Mouse (Mus musculus): ENCODE measurements around the gene Aanat.
"Not testable (repeated sequence)": the region's sequence is repeated elsewhere in the genome, so short reads cannot be mapped to it uniquely, and the experiment has no call there.

- peak; percentile 42 for TF ChIP-seq CTCF (IDR thresholded peaks at IDR 0.05; ENCODE audit: low read depth)
- TF ChIP-seq EP300 (IDR thresholded peaks at IDR 0.05; ENCODE audit: low read depth), result not testable (repeated sequence)
These were observed 50.4 kb downstream of the Aanat start for GRCm38 (mm10) chr11:116636607-116637006.

All from liver, postnatal 0 days (tissue).